Mouse (Mus musculus): ENCODE data around the gene Sod2. TPM values are rescaled to one million over a fixed set of nuclear protein-coding genes. Genes with fewer than 3 reads are reported as not detected.
A peak's percentile ranks its signal among the peaks of the same experiment; 100 is the strongest.
"Not testable (repeated sequence)": the region's sequence is repeated elsewhere in the genome, so short reads cannot be mapped to it uniquely, and the experiment has no call there.

Gene Sod2
- polyA plus RNA-seq (2014; fragmentation: Nextera tagmentation; extraction: Ambion mirVana), result 120 and 127 TPM in 2 replicates

- H3K4me1 ChIP-seq (replicated peaks; ENCODE audit: control insufficient read depth, insufficient read depth, low read length); H3K27me3 ChIP-seq (ENCODE audit: control insufficient read depth, insufficient read depth, low read length); ATAC-seq (ENCODE audit: low FRiP score); H3K36me3 ChIP-seq (ENCODE audit: control insufficient read depth, insufficient read depth, low read length); DNase-seq (ENCODE audit: low spot score); H3K9me3 ChIP-seq (ENCODE audit: control insufficient read depth, low read length): not testable (repeated sequence)
- Histone ChIP-seq H3K9ac (ENCODE audit: low read depth, low read length) (peak within 1 kb of the TSS; percentile 52), H3K4me2 (replicated peaks; ENCODE audit: low read depth, low read length) (peak within 1 kb of the TSS; percentile 67), H3K4me3 (ENCODE audit: low read depth, low read length) (peak within 1 kb of the TSS; percentile 88), H3K27ac (ENCODE audit: low read depth, low read length) (peak within 1 kb of the TSS; percentile 83)
- WGBS, result 94% methylated on average over 2 of the region's 2 CpGs
Observed at GRCm38 (mm10) chr17:13006546-13006945, at the start of gene Sod2. Gene Sod2 (plus strand): TSS chr17:13006846.

- not testable (repeated sequence) for H3K9me3 ChIP-seq (ENCODE audit: control insufficient read depth, low read length); H3K4me2 ChIP-seq (replicated peaks; ENCODE audit: low read depth, low read length); H3K4me1 ChIP-seq (replicated peaks; ENCODE audit: control insufficient read depth, insufficient read depth, low read length); ATAC-seq (ENCODE audit: low FRiP score); DNase-seq (ENCODE audit: low spot score); H3K27me3 ChIP-seq (ENCODE audit: control insufficient read depth, insufficient read depth, low read length); H3K27ac ChIP-seq (ENCODE audit: low read depth, low read length); H3K36me3 ChIP-seq (ENCODE audit: control insufficient read depth, insufficient read depth, low read length); H3K9ac ChIP-seq (ENCODE audit: low read depth, low read length)
- WGBS, result 13% methylated on average over 1 of the region's 2 CpGs
- H3K4me3 ChIP-seq (ENCODE audit: low read depth, low read length), result 0 out of 2 replicates have a peak overlapping the region, but pooled peaks have one; percentile 16
Observed at GRCm38 (mm10) chr17:12959377-12959776, 47.3 kb upstream of the Sod2 start.

- Histone ChIP-seq H3K9me3 (ENCODE audit: control insufficient read depth, low read length) (no peaks in the 10 kb centered on the region), H3K27me3 (ENCODE audit: control insufficient read depth, insufficient read depth, low read length) (no peaks in the 10 kb centered on the region), H3K36me3 (ENCODE audit: control insufficient read depth, insufficient read depth, low read length) (0 out of 2 replicates have a peak, but pooled peaks cover 2% of the 10 kb centered on the region), H3K4me1 (replicated peaks; ENCODE audit: control insufficient read depth, insufficient read depth, low read length) (0 out of 2 replicates have a peak, but pooled peaks cover 3% of the 10 kb centered on the region), H3K9ac (ENCODE audit: low read depth, low read length) (peak within 1 kb of the TSS; percentile 64), H3K27ac (ENCODE audit: low read depth, low read length) (peak within 1 kb of the TSS; percentile 82), H3K4me3 (ENCODE audit: low read depth, low read length) (peak within 1 kb of the TSS; percentile 62), H3K4me2 (replicated peaks; ENCODE audit: low read depth, low read length) (peak within 1 kb of the TSS; percentile 56)
- ATAC-seq (ENCODE audit: low FRiP score) (peak; percentile 99), DNase-seq (ENCODE audit: low spot score) (peak; percentile 93)
- WGBS, result under 1% methylated on average over 42 of the region's 42 CpGs
Observed at GRCm38 (mm10) chr17:12960331-12960873, 46.2 kb upstream of the Sod2 start, which contains the start of gene Acat2. Gene Acat2 (minus strand): TSS chr17:12960747.

GRCm38 (mm10) chr17:12963476-12963875 is 43.2 kb upstream of the Sod2 start:
- H3K36me3 ChIP-seq (ENCODE audit: control insufficient read depth, insufficient read depth, low read length), result no peaks in the 10 kb centered on the region
- H3K4me1 ChIP-seq (replicated peaks; ENCODE audit: control insufficient read depth, insufficient read depth, low read length), result 0 out of 2 replicates have a peak, but pooled peaks cover 3% of the 10 kb centered on the region
- no peak overlapping the region for H3K9ac ChIP-seq (ENCODE audit: low read depth, low read length)
- WGBS, result 77% methylated on average over 3 of the region's 3 CpGs
- no peaks in the 10 kb centered on the region for H3K9me3 ChIP-seq (ENCODE audit: control insufficient read depth, low read length)
- no peak overlapping the region for H3K27ac ChIP-seq (ENCODE audit: low read depth, low read length)
- no peak overlapping the region for H3K4me3 ChIP-seq (ENCODE audit: low read depth, low read length)
- no peak overlapping the region for H3K4me2 ChIP-seq (replicated peaks; ENCODE audit: low read depth, low read length)
- no peak for ATAC-seq (ENCODE audit: low FRiP score)
- no peak for DNase-seq (ENCODE audit: low spot score)
- no peaks in the 10 kb centered on the region for H3K27me3 ChIP-seq (ENCODE audit: control insufficient read depth, insufficient read depth, low read length)

- Histone ChIP-seq H3K9me3 (ENCODE audit: control insufficient read depth, low read length) (no peaks in the 10 kb centered on the region), H3K27ac (ENCODE audit: low read depth, low read length) (no peak overlapping the region), H3K36me3 (ENCODE audit: control insufficient read depth, insufficient read depth, low read length) (no peaks in the 10 kb centered on the region), H3K9ac (ENCODE audit: low read depth, low read length) (no peak overlapping the region), H3K27me3 (ENCODE audit: control insufficient read depth, insufficient read depth, low read length) (no peaks in the 10 kb centered on the region), H3K4me3 (ENCODE audit: low read depth, low read length) (no peak overlapping the region), H3K4me1 (replicated peaks; ENCODE audit: control insufficient read depth, insufficient read depth, low read length) (no peaks in the 10 kb centered on the region), H3K4me2 (replicated peaks; ENCODE audit: low read depth, low read length) (no peak overlapping the region)
- WGBS, result 91% methylated on average over 2 of the region's 2 CpGs
- ATAC-seq (ENCODE audit: low FRiP score) (no peak), DNase-seq (ENCODE audit: low spot score) (no peak)
Observed at GRCm38 (mm10) chr17:12967173-12967572, 39.5 kb upstream of the Sod2 start.

GRCm38 (mm10) chr17:12973851-12974250 is 32.8 kb upstream of the Sod2 start:
- H3K4me3 ChIP-seq (ENCODE audit: low read depth, low read length), result no peak overlapping the region
- H3K36me3 ChIP-seq (ENCODE audit: control insufficient read depth, insufficient read depth, low read length), result no peaks in the 10 kb centered on the region
- no peak overlapping the region for H3K9ac ChIP-seq (ENCODE audit: low read depth, low read length)
- no peaks in the 10 kb centered on the region for H3K4me1 ChIP-seq (replicated peaks; ENCODE audit: control insufficient read depth, insufficient read depth, low read length)
- H3K9me3 ChIP-seq (ENCODE audit: control insufficient read depth, low read length), result no peaks in the 10 kb centered on the region
- no peak overlapping the region for H3K27ac ChIP-seq (ENCODE audit: low read depth, low read length)
- H3K4me2 ChIP-seq (replicated peaks; ENCODE audit: low read depth, low read length), result no peak overlapping the region
- H3K27me3 ChIP-seq (ENCODE audit: control insufficient read depth, insufficient read depth, low read length), result no peaks in the 10 kb centered on the region
- ATAC-seq (ENCODE audit: low FRiP score) (no peak), DNase-seq (ENCODE audit: low spot score) (no peak)
- 96% methylated on average over 2 of the region's 2 CpGs for WGBS

- DNase-seq (ENCODE audit: low spot score) (no peak), ATAC-seq (ENCODE audit: low FRiP score) (no peak)
- H3K4me3 ChIP-seq (ENCODE audit: low read depth, low read length), result no peak overlapping the region
- H3K36me3 ChIP-seq (ENCODE audit: control insufficient read depth, insufficient read depth, low read length), result peaks cover 7% of the 10 kb centered on the region
- no peaks in the 10 kb centered on the region for H3K9me3 ChIP-seq (ENCODE audit: control insufficient read depth, low read length)
- 98% methylated on average over 1 of the region's 1 CpGs for WGBS
- H3K27ac ChIP-seq (ENCODE audit: low read depth, low read length), result no peak overlapping the region
- H3K4me2 ChIP-seq (replicated peaks; ENCODE audit: low read depth, low read length), result no peak overlapping the region
- no peaks in the 10 kb centered on the region for H3K4me1 ChIP-seq (replicated peaks; ENCODE audit: control insufficient read depth, insufficient read depth, low read length)
- H3K27me3 ChIP-seq (ENCODE audit: control insufficient read depth, insufficient read depth, low read length), result no peaks in the 10 kb centered on the region
- no peak overlapping the region for H3K9ac ChIP-seq (ENCODE audit: low read depth, low read length)
Observed at GRCm38 (mm10) chr17:12978546-12978945, 28.1 kb upstream of the Sod2 start.

- Histone ChIP-seq H3K4me1 (replicated peaks; ENCODE audit: control insufficient read depth, insufficient read depth, low read length) (no peaks in the 10 kb centered on the region), H3K9ac (ENCODE audit: low read depth, low read length) (no peak overlapping the region), H3K9me3 (ENCODE audit: control insufficient read depth, low read length) (no peaks in the 10 kb centered on the region), H3K36me3 (ENCODE audit: control insufficient read depth, insufficient read depth, low read length) (peaks cover 7% of the 10 kb centered on the region), H3K4me2 (replicated peaks; ENCODE audit: low read depth, low read length) (no peak overlapping the region), H3K27ac (ENCODE audit: low read depth, low read length) (no peak overlapping the region), H3K4me3 (ENCODE audit: low read depth, low read length) (no peak overlapping the region), H3K27me3 (ENCODE audit: control insufficient read depth, insufficient read depth, low read length) (no peaks in the 10 kb centered on the region)
- ATAC-seq (ENCODE audit: low FRiP score), result no peak
- 87% methylated on average over 2 of the region's 2 CpGs for WGBS
- no peak for DNase-seq (ENCODE audit: low spot score)
Observed at GRCm38 (mm10) chr17:12983988-12984387, 22.7 kb upstream of the Sod2 start.

GRCm38 (mm10) chr17:12988096-12988495 is 18.6 kb upstream of the Sod2 start:
- H3K27ac ChIP-seq (ENCODE audit: low read depth, low read length); ATAC-seq (ENCODE audit: low FRiP score); H3K27me3 ChIP-seq (ENCODE audit: control insufficient read depth, insufficient read depth, low read length); H3K36me3 ChIP-seq (ENCODE audit: control insufficient read depth, insufficient read depth, low read length); H3K4me1 ChIP-seq (replicated peaks; ENCODE audit: control insufficient read depth, insufficient read depth, low read length); DNase-seq (ENCODE audit: low spot score); H3K9ac ChIP-seq (ENCODE audit: low read depth, low read length); H3K9me3 ChIP-seq (ENCODE audit: control insufficient read depth, low read length); H3K4me2 ChIP-seq (replicated peaks; ENCODE audit: low read depth, low read length); H3K4me3 ChIP-seq (ENCODE audit: low read depth, low read length): not testable (repeated sequence)
- 97% methylated on average over 8 of the region's 8 CpGs for WGBS

Measured in hindbrain, embryonic 11.5 days (tissue).